Mouse (Mus musculus) adrenal gland (tissue): ENCODE results near the gene Asb7.

ENCODE experiments used
- intact Hi-C: fragments of 180-260 bp; cut with DNase I; formaldehyde crosslinking; loops from one replicate; pipeline ENCODE4 v1.15.1; 2025
- long read RNA-seq, 2 experiments: library from polyadenylated mRNA; unstranded; transcript quantifications; one replicate each; pipeline ENCODE4 v2.0.0; 2020; ENCODE audit warnings: borderline replicate concordance in 1 of 2; ENCODE audit not compliant: insufficient replicate concordance in 1 of 2

Gene Asb7
- long read RNA-seq, experiment 1, full-length matches to known transcripts: 1 of 3 reads
- long read RNA-seq, experiment 1, partial matches to known transcripts: 0 of 3 reads
- long read RNA-seq, experiment 1, other reads (novel, unspliced or antisense): 2 of 3 reads
- long read RNA-seq, experiment 2, partial matches to known transcripts: 2 of 7 reads
- long read RNA-seq, experiment 2, other reads (novel, unspliced or antisense): 4 of 7 reads

DNA sequence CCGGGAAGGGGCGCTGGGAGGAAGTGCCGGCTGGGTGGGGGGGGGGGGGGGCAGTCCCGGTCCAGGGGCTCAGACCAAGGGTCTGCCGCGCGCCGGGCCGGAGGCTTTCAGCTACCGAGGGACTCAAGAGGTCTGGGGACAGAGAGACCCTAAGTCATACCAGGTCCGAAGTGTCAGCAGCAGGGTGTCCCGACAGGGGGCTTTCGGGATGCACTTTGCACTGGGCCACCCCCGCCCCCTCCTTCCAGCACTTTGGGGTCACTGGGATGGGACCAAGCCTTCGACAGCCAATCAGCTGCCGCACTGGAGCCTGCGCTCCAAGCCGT is at the start of gene Asb7:
Gene Asb7 (minus strand): TSS at position 303 of the 326 bp plus-strand sequence.
- intact Hi-C loops: no loop called here

DNA sequence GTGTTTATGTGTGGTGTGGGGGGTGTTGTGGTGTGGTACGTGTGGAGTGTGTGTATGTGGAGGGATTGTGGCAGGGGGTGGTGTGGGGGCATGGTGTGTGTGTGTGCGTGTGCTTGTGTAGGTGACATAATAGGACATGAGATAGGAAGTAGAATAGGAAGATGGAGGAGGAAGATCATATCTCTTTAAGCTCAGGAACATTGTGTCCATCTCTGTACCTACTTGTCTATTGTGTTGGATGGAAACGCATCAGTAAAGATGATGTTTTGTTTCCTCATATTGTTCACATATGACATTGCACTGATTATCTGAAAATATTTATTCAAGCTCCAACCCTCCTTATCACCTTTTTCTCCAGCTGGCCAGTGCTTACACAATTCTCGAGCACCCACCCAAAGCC is 48.0 kb upstream of the Asb7 start:
- intact Hi-C loops: no loop called here

DNA sequence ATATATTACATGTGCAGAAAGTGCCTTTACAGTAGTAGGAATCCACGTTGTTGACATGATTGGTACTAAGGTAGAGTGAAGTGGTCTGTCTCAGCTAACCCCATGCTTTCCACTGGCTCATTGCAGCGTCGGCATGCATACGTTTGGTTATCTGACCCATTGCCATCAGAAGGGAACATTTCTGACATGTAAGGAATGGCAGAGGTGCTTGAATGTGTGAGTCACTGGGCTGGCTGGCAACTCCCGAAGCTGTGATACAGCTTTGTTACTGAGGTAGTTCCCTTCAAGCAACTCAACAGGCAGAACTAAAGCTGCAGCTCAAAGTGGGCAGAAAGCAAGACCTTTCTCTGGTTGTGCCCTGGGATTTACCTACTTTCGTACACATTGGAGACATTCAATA is 45.6 kb upstream of the Asb7 start:
- intact Hi-C loops: loop anchor here (5.0 kb wide), 1 partner anchor 42 kb away; no protein-coding TSS in a partner anchor

DNA sequence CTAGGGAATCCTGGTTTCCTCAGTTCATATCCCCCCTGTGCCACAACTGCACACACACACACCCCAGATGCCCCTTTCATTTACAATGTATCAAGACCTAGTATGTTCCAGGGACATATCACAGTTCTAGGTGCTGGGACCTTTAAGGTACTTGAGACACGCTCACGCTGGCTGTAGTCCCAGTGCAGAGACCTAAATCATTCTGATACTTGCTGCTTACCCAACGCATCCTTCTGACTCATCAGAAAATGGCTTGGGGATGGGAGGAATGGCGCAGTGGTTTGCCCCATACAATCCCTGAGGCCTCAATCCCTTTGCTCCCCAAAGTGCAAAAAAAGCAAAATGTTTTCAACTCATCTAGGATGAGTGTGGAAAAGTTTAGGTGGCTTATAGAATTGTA is 45.1 kb upstream of the Asb7 start:
- intact Hi-C loops: loop anchor here (5.0 kb wide), 1 partner anchor 43 kb away; no protein-coding TSS in a partner anchor

DNA sequence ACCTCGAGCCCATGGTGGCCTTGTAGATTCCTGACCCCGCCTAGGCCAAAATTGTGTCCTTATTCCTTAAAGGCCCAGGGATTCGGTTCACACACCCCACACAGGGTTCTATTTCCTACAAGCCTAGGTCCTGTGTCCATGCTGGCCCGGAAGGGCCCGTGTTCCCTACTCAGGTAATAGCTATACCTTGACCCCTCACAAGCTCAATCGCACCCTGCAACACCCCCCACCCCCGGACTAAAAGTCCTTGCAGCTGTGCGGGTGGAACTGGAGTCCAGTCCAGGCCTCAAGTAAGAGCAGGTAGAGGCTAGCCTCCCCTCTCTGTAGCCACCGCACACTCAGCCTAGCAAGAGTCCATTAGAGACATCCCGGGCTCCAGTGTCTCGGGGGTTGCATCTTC is 44.5 kb upstream of the Asb7 start:
- intact Hi-C loops: loop anchor here (5.0 kb wide), 1 partner anchor 43 kb away; no protein-coding TSS in a partner anchor

DNA sequence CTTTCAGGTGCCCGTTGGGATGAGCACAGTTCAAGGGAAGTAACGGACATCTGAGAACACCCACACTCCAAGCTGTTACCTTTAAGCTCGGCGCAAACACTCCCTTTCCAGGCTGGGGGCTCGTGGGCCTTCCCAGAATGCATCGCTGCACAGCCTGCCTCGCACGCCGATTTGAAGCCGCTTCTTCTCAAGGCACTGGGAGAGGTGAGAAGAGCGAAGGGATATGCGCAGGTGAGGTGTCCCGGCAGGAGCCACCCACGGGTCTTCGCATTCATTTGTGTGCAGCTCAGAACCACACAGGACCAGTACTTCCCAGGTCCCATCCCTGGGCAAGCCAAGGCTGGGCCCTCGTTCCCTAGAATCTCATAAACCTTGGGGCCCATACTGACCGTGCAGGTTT is 44.0 kb upstream of the Asb7 start:
- intact Hi-C loops: loop anchor here (5.0 kb wide), 1 partner anchor 44 kb away; no protein-coding TSS in a partner anchor

DNA sequence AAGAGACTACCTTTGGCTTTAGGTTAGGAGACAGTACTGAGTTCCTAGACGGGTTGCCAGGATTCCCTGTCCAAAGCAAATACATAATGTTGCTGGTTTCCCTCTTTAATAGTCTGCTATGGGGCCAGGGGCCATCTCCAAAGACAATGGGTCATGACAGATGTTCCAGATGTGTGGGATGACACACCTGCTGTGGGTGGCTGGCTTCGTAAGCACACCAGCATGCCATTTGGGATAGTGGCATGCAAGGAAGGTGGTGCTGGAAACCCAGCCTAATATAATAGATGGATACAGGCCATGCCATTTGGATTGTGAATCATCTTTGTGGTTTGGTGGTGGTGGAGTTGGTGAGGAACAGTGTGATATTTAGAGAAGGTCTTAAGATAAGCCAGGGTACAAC is 39.8 kb upstream of the Asb7 start:
- intact Hi-C loops: no loop called here

DNA sequence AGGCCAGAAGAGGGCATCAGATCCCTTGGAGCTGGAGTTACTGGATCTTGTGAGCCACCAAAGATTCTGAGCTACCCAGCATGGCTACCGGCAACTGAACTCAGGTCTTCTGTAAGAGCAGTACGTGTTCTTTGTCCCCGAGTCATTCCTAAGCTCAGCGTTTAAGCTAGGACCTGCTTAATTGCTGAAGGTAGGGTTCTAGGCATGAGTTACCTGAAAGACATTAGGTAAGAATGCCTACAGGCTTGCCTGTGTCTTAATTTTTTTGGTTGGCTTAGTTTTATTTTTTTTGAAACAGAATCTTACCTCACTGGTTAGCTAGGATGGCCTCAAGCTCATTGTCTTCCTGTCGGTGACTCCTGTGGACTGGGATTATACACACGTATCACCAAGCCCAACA is 38.7 kb upstream of the Asb7 start:
- intact Hi-C loops: no loop called here

DNA sequence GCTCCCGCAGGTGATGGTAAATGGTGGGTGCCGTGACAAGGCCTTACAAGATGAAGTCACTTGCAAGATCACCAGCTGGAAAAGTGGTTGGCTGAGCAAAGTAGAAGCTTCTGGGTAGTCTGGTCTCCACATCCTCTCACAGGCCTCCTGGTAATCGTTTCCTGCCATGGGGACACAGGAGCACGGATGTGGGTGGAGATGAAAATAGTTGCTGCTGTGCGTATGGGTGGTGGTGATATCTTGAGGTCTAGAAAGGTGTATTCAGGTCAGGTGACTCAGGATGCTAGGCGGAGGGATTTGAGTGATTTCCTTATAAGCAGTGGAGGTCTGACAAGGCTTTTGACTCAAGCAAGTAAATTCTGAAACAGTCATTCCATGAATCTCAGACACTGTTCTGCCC is 35.6 kb upstream of the Asb7 start:
- intact Hi-C loops: no loop called here

DNA sequence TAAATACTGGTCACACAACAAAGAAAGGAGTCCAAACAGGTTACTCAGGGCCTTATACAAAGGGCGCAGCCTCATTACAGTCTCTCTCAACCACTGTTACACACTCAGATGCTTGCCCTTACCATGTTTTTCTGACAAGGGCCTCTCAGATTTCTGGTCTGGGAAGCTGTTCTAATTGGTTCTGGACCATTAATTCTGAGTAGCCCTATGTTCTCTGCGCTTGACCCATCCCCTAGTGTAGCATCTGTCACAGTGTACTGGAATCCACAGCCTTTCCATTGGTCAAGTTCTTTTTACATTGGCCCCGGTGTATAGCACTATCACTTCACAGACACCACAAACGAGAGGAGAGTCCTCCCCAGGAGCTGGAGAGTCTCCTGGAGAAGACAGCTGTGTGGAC is 35.1 kb upstream of the Asb7 start:
- intact Hi-C loops: no loop called here

DNA sequence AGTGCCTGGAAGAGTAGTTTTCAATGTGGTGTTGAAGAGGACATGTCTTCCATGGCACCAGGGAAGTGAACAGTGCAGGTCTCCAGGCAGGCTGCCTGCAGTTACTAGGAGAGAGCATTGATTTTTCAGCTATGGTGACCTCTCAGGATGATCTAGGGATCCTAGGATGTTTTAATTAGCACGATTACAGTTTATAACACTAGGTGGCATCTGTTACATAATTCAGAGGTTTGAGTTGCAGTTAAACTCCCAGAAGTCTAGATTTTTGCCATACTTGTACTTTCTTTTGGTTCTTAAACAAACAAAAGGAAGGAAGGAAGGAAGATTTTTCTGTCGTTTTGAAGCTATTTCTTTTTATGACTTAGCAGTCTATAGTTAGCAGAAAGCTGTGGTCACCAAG is 21.8 kb upstream of the Asb7 start:
- intact Hi-C loops: loop anchor here (5.0 to 10.0 kb wide), 2 partner anchors 126 to 924 kb away; partner anchors contain the start of gene Adamts17

DNA sequence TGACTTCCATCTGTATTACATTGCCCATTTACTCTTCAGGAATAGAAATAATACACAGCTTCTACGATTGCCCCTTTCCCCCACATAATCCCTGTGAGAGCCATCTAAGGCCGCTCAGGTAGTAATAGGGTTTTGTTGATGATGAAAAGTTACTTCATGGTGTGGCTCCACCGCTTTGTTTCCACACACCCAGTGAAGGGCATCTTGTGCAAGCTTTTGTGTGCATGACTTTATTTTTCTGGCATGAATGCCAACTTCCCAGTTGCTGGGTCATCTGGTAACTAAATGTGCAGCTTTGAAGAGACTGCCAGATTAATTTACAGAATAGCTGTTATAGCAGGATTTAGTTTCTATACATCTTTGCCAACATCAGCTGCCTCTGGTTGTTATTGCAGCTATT is 15.2 kb upstream of the Asb7 start:
- intact Hi-C loops: no loop called here

DNA sequence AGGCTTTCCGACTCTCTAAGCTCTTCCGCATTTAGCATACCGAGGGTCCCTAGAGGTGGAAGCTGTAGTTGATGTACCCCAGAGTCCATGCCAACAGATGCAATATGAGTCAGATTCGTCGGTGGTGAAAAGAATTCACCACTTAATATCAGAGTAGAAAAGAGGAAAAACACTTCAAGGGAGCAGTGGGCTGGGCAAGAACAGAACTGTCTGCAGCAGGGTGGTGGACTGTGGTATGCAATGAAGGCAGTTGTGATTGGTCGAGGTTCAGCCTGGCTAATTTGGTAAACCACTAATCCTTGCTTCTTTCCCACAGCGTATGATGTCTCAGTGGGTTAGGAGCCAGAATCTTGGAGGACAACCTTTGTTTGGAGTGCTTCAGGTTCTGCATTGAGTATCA is 13.3 kb upstream of the Asb7 start:
- intact Hi-C loops: no loop called here

DNA sequence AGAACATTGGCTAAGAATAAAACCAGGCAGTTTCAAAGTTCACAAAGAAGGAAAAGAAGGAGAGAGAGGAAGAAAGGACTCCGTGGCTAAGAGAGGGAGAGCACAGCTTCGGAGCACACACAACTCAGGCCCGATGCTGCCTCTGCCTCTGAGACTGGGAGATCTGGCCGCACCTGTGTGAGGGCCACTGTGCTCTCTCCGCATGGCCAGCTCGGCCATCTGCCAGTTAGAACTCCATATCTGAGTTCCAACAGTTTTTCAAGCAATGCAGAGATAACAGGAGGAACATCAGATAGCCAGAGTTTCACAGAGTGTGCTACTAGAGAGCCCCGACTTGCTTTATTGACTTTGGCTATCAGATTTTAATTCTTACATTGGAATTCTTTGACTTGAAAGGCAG is 5.1 kb upstream of the Asb7 start:
- intact Hi-C loops: no loop called here

DNA sequence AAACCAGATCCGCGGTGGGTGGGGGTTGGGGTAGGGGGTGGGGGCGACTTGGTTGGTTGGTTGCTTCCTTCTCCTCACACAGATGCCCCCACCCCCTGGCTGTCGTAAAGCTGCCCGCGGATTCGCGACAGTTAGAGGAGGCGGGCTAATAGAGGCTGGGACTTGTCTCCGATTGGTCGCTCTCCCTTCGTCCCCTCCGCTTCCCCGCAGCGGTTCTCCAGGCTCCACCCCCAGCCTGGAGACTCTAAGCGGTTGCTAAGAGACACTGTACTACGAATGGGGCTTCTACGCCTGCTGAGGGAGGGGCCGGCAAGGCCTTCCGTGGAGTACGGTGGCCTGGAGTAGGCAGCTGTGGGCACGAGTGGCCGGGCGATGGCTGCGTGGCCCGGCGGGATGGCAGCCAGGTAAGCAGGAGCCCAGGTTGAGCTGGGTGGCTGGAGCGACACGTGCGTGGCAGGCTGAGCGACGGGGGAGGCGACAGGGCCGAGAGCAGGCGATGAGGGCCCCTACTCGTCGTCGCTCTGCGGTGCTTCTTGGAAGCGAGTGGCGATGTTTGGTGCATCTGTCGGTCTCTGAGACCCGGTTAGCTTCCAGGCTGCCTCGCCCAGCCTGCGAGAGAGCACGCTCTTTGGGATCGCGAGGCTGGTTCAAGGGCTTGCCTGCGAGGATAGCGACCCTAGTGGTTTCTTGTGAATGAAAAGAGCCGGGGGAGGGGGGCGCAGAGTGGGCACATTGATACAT is 394 bp upstream of the Asb7 start, which contains the start of gene Lins1:
Gene Lins1 (plus strand): TSS at position 270 of the 741 bp plus-strand sequence.
- intact Hi-C loops: no loop called here

DNA sequence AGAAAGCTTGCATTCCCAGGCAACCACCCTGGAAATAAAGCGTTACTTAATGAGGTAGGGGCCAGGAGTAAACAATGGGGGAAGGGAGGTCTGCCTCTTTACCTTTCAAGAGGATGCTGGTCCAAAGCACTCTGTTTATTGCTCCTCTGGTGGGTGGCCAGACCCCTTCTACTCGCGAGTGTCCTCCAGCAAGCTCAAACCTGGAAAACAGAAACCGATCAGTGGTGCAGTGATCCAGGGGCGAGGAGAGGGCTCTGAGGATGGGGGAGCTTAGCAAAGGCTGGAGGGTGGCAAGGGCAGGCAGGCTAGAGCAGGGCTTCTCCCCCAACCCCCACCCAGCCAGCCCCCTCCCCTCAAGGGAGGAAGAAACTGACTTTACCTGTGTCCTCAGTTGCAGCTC is 675 bp downstream of the Asb7 start:
- intact Hi-C loops: no loop called here

DNA sequence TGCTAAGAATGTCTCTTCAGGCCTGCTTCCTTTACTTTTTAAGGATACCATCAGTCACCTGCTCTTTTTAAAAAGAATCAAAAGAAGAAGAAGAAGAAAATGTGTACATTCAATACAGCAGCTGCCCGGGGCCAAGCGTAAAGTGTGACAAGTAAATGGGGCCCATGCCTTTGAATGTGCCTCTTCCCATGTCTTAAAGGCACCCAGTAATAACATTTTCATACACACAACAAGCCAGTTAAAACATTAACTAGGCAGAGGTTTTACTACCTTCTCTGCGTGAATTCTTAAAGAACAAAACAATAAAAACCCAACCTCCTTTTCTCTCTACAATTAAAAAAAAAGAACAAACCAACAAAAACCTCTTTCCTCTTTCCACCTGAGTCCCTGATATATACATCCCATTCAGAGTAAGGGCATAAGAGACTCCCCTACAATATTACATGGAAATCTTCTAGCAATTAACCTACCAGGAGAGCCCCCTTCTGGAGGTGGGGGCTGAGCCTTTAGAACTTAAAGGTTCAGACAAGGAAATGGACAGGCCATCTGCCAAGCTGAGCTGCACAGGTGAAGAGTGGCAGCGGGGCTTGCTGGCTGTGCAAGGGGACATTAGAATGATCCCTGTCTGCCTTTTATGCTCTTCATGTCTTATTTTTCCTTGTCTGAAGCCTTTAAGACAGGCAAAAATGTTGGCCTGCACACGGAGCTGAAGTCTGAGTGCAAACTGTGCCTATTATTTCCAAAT is 7.1 kb downstream of the Asb7 start:
- intact Hi-C loops: no loop called here

DNA sequence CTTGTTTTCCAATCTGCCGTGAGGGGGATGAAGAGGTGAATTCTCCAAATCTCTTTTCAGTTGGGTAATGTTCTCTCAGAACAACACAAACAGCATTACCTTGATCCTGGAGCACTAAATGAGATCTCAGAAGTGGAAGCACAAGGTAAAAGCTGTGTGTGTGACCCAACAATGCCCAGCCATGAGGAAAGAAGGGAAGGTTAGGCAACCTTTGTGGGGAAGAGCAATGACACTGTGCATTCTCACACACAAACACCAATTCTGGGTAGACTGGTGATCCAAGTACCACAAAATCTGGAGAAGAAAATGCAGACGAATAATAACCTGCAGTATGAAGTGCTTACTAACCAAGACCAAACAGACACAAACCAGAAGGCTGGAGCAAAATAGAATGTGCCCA is 13.6 kb downstream of the Asb7 start:
- intact Hi-C loops: no loop called here

DNA sequence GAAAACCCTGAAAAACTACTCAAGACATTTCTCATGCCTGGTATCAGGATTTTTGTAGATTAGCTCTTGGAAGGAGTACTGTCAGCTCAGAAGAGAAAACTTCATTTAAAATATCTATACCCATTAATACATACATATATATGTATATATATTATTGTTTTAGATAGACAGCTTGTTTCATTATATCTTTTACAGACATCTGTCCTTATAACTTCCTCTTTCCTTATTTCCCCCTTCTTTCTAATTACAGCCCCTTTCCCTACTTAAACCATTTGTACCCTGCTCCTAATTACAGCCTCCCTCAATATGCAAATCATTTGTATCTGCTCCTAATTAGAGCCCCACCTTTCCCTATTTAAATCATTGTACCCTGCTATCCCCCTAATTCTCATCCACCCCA is 22.3 kb downstream of the Asb7 start:
- intact Hi-C loops: loop anchor here (10.0 kb wide), 1 partner anchor 562 kb away; the partner anchor contains the start of gene Chsy1

DNA sequence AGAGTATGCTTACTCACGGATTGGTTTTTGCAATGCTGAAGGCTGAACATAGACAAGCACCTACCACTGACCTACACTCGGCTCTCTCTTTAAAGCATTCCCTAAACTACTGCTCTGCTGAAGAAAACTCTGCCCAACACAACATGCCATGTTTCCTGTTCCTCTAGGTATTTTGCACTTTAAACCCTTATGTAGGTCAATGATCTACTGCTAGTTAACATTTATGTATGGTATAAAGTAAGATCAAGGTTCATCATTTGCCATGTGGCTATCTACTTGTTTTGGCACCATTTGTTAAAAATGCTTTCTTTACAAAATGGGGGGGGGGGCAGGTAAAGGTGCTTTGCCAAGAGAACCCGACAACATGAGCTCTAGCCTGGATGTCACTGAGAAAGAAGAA is 25.8 kb downstream of the Asb7 start:
- intact Hi-C loops: loop anchor here (5.0 to 10.0 kb wide), 2 partner anchors 356 to 559 kb away; partner anchors contain the start of gene Chsy1

DNA sequence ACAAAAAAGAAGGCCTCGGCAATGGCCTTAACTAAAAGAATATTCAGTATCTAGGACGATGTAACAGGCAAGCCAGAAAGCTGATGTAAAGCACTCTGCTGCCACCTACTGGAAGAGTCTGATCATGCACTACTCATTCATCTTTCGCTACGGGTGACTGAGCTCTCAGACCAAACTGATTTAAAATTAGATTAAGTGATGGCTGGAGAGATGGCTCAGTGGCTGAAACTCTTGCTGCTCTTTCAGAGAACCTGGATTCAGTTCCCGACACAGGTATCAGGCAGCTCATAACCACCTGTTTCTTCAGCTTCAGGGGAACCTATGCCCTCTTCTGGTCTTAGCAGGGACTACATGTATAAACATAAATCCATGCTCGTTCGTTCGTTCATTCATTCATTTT is 27.8 kb downstream of the Asb7 start:
- intact Hi-C loops: loop anchor here (2.0 to 10.0 kb wide), 3 partner anchors 227 to 557 kb away; partner anchors contain the start of gene Chsy1

DNA sequence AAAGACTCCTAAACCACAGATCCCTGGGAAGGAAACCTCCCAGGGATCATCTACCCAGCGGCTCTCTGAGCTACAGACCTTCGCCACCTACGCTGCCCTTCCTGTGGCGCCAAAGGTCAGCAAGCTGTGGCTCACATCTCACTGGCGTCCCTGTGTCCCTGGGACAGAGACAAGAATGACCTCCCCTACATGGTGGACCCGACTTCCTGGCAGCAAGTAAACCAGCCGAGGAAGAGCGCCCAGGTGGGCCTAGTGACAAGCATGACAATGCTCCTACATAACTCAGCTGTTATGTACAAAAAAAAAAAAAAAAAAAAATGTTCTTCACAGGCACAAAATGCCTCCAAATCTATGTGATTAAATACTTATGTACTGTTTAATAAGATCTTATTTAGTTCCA is 28.4 kb downstream of the Asb7 start:
- intact Hi-C loops: loop anchor here (2.0 to 10.0 kb wide), 3 partner anchors 226 to 556 kb away; partner anchors contain the start of gene Chsy1
